Mouse (Mus musculus) MEL (cell line): ENCODE data around the gene Gm49325. TPM values are rescaled to one million over a fixed set of nuclear protein-coding genes. Genes with fewer than 3 reads are reported as not detected.

Experiments
- DNase-seq: peaks from one replicate; pipeline ENCODE4 v3.0.0; 2011; ENCODE audit warnings: low read depth, low spot score
- H3K27ac ChIP-seq: 2 replicates; pipeline ENCODE4 v1.5.1; 2012; ENCODE audit warnings: low read depth, mild to moderate bottlenecking, control low read depth, low read length, moderate library complexity; ENCODE audit not compliant: control insufficient read depth
- H3K27me3 ChIP-seq, 2 experiments: fragments of 150-350 bp in 1 of 2; sonication (generic) in 1 of 2; 2 replicates each; pipeline ENCODE4 v1.6.1; 2012; ENCODE audit warnings: low read length in 2 of 2, mild to moderate bottlenecking in 2 of 2, improper control_type of control experiment in 1 of 2, moderate library complexity in 1 of 2; ENCODE audit not compliant: insufficient read depth in 2 of 2, control insufficient read depth in 1 of 2
- H3K36me3 ChIP-seq, 2 experiments: 2 replicates each; pipeline ENCODE4 v1.6.1; 2012 to 2014; ENCODE audit warnings: low read length in 2 of 2, improper control_type of control experiment in 1 of 2, inconsistent platforms in 1 of 2, mild to moderate bottlenecking in 1 of 2; ENCODE audit not compliant: insufficient read depth in 2 of 2, control insufficient read depth in 1 of 2
- H3K4me1 ChIP-seq, 2 experiments: fragments of 150-350 bp in 1 of 2; sonication (generic) in 1 of 2; 2 replicates each; pipeline ENCODE4 v1.6.1; 2012; ENCODE audit warnings: low read length in 2 of 2, improper control_type of control experiment in 1 of 2, mild to moderate bottlenecking in 1 of 2; ENCODE audit not compliant: insufficient read depth in 2 of 2, control insufficient read depth in 1 of 2
- H3K4me3 ChIP-seq, 2 experiments: fragments of 150-350 bp in 1 of 2; sonication (generic) in 1 of 2; 2 replicates each; pipeline ENCODE4 v1.5.1; 2012; ENCODE audit warnings: low read depth in 2 of 2, low read length in 2 of 2, mild to moderate bottlenecking in 2 of 2, moderate library complexity in 2 of 2, control low read depth in 1 of 2, improper control_type of control experiment in 1 of 2; ENCODE audit not compliant: control insufficient read depth in 1 of 2, insufficient read depth in 1 of 2
- H3K79me2 ChIP-seq: 2 replicates; pipeline ENCODE4 v1.6.1; 2012; ENCODE audit warnings: mild to moderate bottlenecking, low read length, moderate library complexity; ENCODE audit not compliant: control insufficient read depth, poor library complexity, insufficient read depth
- H3K9ac ChIP-seq: 2 replicates; pipeline ENCODE4 v1.6.1; 2012; ENCODE audit warnings: low read depth, mild to moderate bottlenecking, control low read depth, low read length, moderate library complexity; ENCODE audit not compliant: control insufficient read depth, poor library complexity, severe bottlenecking
- H3K9me3 ChIP-seq: fragments of 150-350 bp; sonication (generic); replicated peaks from 2 replicates; pipeline ENCODE4 v1.6.1; 2012; ENCODE audit warnings: mild to moderate bottlenecking, low read length, improper control_type of control experiment, moderate library complexity; ENCODE audit not compliant: insufficient read depth
- CHD2 ChIP-seq: IDR thresholded peaks from 2 replicates; pipeline ENCODE4 v1.6.1; 2011; ENCODE audit warnings: low read length, improper control_type of control experiment
- CTCF ChIP-seq, 3 experiments: IDR thresholded peaks in 2 of 3; conservative IDR thresholded peaks in 1 of 3; 2 replicates each; pipeline ENCODE4 v1.5.1; 2011 to 2012; ENCODE audit warnings: low read length in 3 of 3, low read depth in 2 of 3, mild to moderate bottlenecking in 2 of 3, improper control_type of control experiment in 1 of 3, inconsistent platforms in 1 of 3, mixed read lengths in 1 of 3, moderate library complexity in 1 of 3; ENCODE audit not compliant: control insufficient read depth in 1 of 3, insufficient read depth in 1 of 3, poor library complexity in 1 of 3, severe bottlenecking in 1 of 3
- ELF1 ChIP-seq: IDR thresholded peaks from 2 replicates; pipeline ENCODE4 v1.6.1; 2014; ENCODE audit warnings: low read depth, mild to moderate bottlenecking, inconsistent platforms, low read length, improper control_type of control experiment, moderate library complexity
- EP300 ChIP-seq, 2 experiments: IDR thresholded peaks; 2 replicates each; pipeline ENCODE4 v1.6.1; 2011; ENCODE audit warnings: improper control_type of control experiment in 2 of 2, low read length in 2 of 2, low read depth in 1 of 2, mild to moderate bottlenecking in 1 of 2
- ETS1 ChIP-seq: IDR thresholded peaks from 2 replicates; pipeline ENCODE4 v1.6.1; 2012; ENCODE audit warnings: low read depth, mild to moderate bottlenecking, inconsistent platforms, low read length, improper control_type of control experiment, moderate library complexity
- GATA1 ChIP-seq: IDR thresholded peaks from 2 replicates; pipeline ENCODE4 v1.6.1; 2011; ENCODE audit warnings: low read depth, low read length, improper control_type of control experiment
- HCFC1 ChIP-seq: IDR thresholded peaks from 2 replicates; pipeline ENCODE4 v1.6.1; 2012; ENCODE audit warnings: low read depth, mild to moderate bottlenecking, inconsistent platforms, low read length, improper control_type of control experiment, moderate library complexity
- MYC ChIP-seq: IDR thresholded peaks from 2 replicates; pipeline ENCODE4 v1.6.1; 2011; ENCODE audit warnings: low read depth, mild to moderate bottlenecking, low read length, improper control_type of control experiment, moderate library complexity
- NELFE ChIP-seq: IDR thresholded peaks from 2 replicates; pipeline ENCODE4 v1.6.1; 2011; ENCODE audit warnings: low read depth, low read length, improper control_type of control experiment
- POLR2A ChIP-seq, 2 experiments: IDR thresholded peaks; 2 replicates each; pipeline ENCODE4 v1.6.1; 2011 to 2012; ENCODE audit warnings: low read length in 2 of 2, mild to moderate bottlenecking in 2 of 2, control low read depth in 1 of 2, improper control_type of control experiment in 1 of 2, low read depth in 1 of 2, moderate library complexity in 1 of 2; ENCODE audit not compliant: control insufficient read depth in 1 of 2, insufficient read depth in 1 of 2, poor library complexity in 1 of 2
- POLR2AphosphoS2 ChIP-seq: IDR thresholded peaks from 2 replicates; pipeline ENCODE4 v1.6.1; 2011; ENCODE audit warnings: low read length, improper control_type of control experiment
- POLR2AphosphoS5 ChIP-seq: IDR thresholded peaks from 2 replicates; pipeline ENCODE4 v1.6.1; 2012; ENCODE audit warnings: low read depth, borderline replicate concordance, mild to moderate bottlenecking, inconsistent platforms, low read length, moderate library complexity, mixed read lengths
- RCOR1 ChIP-seq: IDR thresholded peaks from 2 replicates; pipeline ENCODE4 v1.6.1; 2012; ENCODE audit warnings: low read depth, mild to moderate bottlenecking, inconsistent platforms, low read length, improper control_type of control experiment
- SIN3A ChIP-seq: IDR thresholded peaks from 2 replicates; pipeline ENCODE4 v1.6.1; 2012; ENCODE audit warnings: low read length, improper control_type of control experiment, inconsistent platforms
- SMC3 ChIP-seq: IDR thresholded peaks from 2 replicates; pipeline ENCODE4 v1.6.1; 2011; ENCODE audit warnings: low read depth, low read length, improper control_type of control experiment
- TAL1 ChIP-seq: IDR thresholded peaks from 2 replicates; pipeline ENCODE4 v1.6.1; 2012; ENCODE audit warnings: mild to moderate bottlenecking, inconsistent platforms, low read length, moderate library complexity, mixed read lengths
- TBP ChIP-seq: IDR thresholded peaks from 2 replicates; pipeline ENCODE4 v1.8.0; 2011; ENCODE audit warnings: low read depth, low read length, improper control_type of control experiment
- TCF12 ChIP-seq: IDR thresholded peaks from 2 replicates; pipeline ENCODE4 v1.6.1; 2014; ENCODE audit warnings: low read depth, mild to moderate bottlenecking, inconsistent platforms, low read length, improper control_type of control experiment, moderate library complexity
- USF1 ChIP-seq: IDR thresholded peaks from 2 replicates; pipeline ENCODE4 v1.6.1; 2014; ENCODE audit warnings: low read depth, mild to moderate bottlenecking, inconsistent platforms, low read length, improper control_type of control experiment, moderate library complexity
- polyA plus RNA-seq, 2 experiments: library from polyadenylated mRNA; stranded (reverse) in 1 of 2; unstranded in 1 of 2; fragments of >175 nt in 1 of 2; fragments of >200 nt in 1 of 2; gene quantifications; 2 replicates each; pipeline versions ENCODE4 v1.2.1 to v1.2.4; 2012; ENCODE audit warnings: low replicate concordance in 2 of 2, low read depth in 1 of 2; ENCODE audit not compliant: insufficient read length in 2 of 2, insufficient read depth in 1 of 2, missing spikeins in 1 of 2
- total RNA-seq: library from RNA; depleted of rRNA; stranded (reverse); fragments of 300-350 nt; gene quantifications from 2 replicates; pipeline ENCODE4 v1.2.3, GENCODE M21; 2012

Gene Gm49325
- total and polyA plus RNA-seq, 3 experiments, result 1.0 to 3.7 TPM; not detected in 1

DNA sequence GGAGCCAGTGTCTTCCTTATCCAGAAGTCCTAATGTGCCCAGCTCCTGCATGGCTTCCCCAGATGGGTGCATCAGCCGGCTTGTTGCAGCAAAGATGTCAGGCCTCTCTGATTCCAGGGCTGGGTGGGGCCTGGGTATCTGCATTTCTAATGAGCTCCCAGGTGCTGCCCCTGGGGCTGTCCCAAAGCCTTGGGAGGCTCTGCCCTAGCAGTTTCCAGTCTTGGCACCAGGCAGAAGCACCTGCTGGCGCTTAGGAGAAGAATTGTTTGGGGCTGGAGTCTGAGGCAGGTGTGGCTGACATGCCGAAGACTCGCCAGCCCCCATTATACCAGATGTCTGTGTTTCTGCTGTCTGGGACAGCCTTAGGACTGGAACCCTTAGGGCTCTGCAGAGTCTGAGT lies 64.7 kb downstream of the Gm49325 start:
- DNase-seq, result no peak
- Histone ChIP-seq H3K9ac (no peak overlapping the region), H3K27me3 (no peaks in the 10 kb centered on the region), H3K4me1 (peaks cover 0 to 11% of the 10 kb centered on the region in 2 experiments; a peak in 2 of 4 replicates), H3K27ac (no peak overlapping the region), H3K9me3 (no peaks in the 10 kb centered on the region), H3K4me3 (no peak overlapping the region), H3K36me3 (peaks cover 0 to 11% of the 10 kb centered on the region in 2 experiments; a peak in 2 of 4 replicates), H3K79me2 (no peaks in the 10 kb centered on the region)
- TF ChIP-seq CTCF (IDR thresholded peaks at IDR 0.05 in 2 of 3, conservative IDR thresholded peaks at IDR 0.05 in 1 of 3; ENCODE audit: control insufficient read depth in 1 of 3, insufficient read depth in 1 of 3, low read depth in 2 of 3, low read length in 3 of 3, poor library complexity in 1 of 3, severe bottlenecking in 1 of 3) (no peak), POLR2AphosphoS2 (no peak)

DNA sequence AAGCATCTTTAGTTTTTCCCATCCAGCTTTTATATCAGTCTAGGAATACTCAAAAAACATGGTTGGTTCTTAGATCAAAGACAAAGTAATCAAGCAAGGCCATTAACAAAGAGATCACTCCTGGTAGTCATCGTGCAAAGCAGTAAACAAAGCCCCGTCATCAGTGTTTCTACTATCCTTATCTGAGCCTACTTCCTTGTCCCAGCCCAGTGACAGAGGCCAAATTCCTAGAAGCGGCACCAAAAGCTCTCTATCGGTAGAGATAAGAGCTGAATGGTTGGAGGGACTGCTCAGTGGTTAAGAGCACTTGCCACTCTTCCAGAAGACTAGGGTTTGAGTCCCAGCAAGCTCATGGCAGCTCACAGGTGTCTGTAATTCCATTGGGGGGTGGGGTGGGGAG lies 65.5 kb downstream of the Gm49325 start:
- TF ChIP-seq SIN3A, result peak; percentile 91
- no peak for TF ChIP-seq POLR2AphosphoS5
- TF ChIP-seq RCOR1, result peak; percentile 76
- no peak for TF ChIP-seq NELFE
- no peak for TF ChIP-seq POLR2A (IDR thresholded peaks at IDR 0.05; ENCODE audit: control insufficient read depth in 1 of 2, insufficient read depth in 1 of 2, low read depth in 1 of 2, low read length in 2 of 2, poor library complexity in 1 of 2)
- 0 out of 2 replicates have a peak, but pooled peaks have one; percentile 12 for TF ChIP-seq TBP
- TF ChIP-seq MYC, result peak; percentile 34; the same call in 1 of the 2 replicates
- peak; percentile 33; the same call in 1 of the 2 replicates for TF ChIP-seq HCFC1
- TF ChIP-seq USF1, result no peak
- TF ChIP-seq CHD2, result no peak
- no peak for TF ChIP-seq SMC3
- TF ChIP-seq ETS1, result peak; percentile 89
- peak; percentile 54 for TF ChIP-seq TAL1
- peak; percentile 97 for TF ChIP-seq GATA1
- TF ChIP-seq TCF12, result peak; percentile 72
- peak; percentile 73 for TF ChIP-seq ELF1
- peak; percentile 83 to 86 for TF ChIP-seq EP300 (IDR thresholded peaks at IDR 0.05; ENCODE audit: low read depth in 1 of 2, low read length in 2 of 2)
- H3K36me3 ChIP-seq, result peaks cover 0 to 11% of the 10 kb centered on the region in 2 experiments; a peak in 2 of 4 replicates
- no peak overlapping the region for H3K4me3 ChIP-seq
- H3K27me3 ChIP-seq, result no peaks in the 10 kb centered on the region
- H3K4me1 ChIP-seq, result peaks cover 0 to 11% of the 10 kb centered on the region in 2 experiments; a peak in 2 of 4 replicates
- H3K27ac ChIP-seq, result peak overlapping the region; percentile 60
- no peaks in the 10 kb centered on the region for H3K79me2 ChIP-seq
- peak; percentile 85 for DNase-seq
- no peak overlapping the region for H3K9ac ChIP-seq
- H3K9me3 ChIP-seq, result no peaks in the 10 kb centered on the region
